Mouse (Mus musculus) forebrain, postnatal 0 days (tissue): ENCODE data around the gene Rasal1. TPM values are rescaled to one million over a fixed set of nuclear protein-coding genes. Genes with fewer than 3 reads are reported as not detected.

Experiments used
- ATAC-seq: fragments of 200-750 bp; cut with Nextera tagmentation; 2 replicates; pipeline ENCODE4 v1.8.0; 2017; ENCODE audit warnings: mild to moderate bottlenecking, moderate library complexity
- DNase-seq: peaks from one replicate; pipeline ENCODE4 v3.0.0-alpha.2; 2015
- H3K27ac ChIP-seq: fragments of 300-500 bp; sonication (generic); 2 replicates; pipeline ENCODE4 v1.5.1; 2014; ENCODE audit warnings: low read depth, mild to moderate bottlenecking, antibody characterized with exemption, low read length, moderate library complexity, mixed read lengths
- H3K27me3 ChIP-seq: fragments of 300-500 bp; sonication (generic); 2 replicates; pipeline ENCODE4 v1.6.1; 2014; ENCODE audit warnings: mild to moderate bottlenecking, low read length, mixed read lengths; ENCODE audit not compliant: insufficient read depth
- H3K36me3 ChIP-seq: fragments of 300-500 bp; sonication (generic); 2 replicates; pipeline ENCODE4 v1.6.1; 2014; ENCODE audit warnings: mild to moderate bottlenecking, moderate library complexity; ENCODE audit not compliant: insufficient read depth
- H3K4me1 ChIP-seq: fragments of 300-500 bp; sonication (generic); 2 replicates; pipeline ENCODE4 v1.6.1; 2014; ENCODE audit warnings: antibody characterized with exemption; ENCODE audit not compliant: insufficient read depth
- H3K4me2 ChIP-seq: fragments of 300-500 bp; sonication (generic); 2 replicates; pipeline ENCODE4 v1.6.1; 2014; ENCODE audit warnings: low read depth, mild to moderate bottlenecking, moderate library complexity
- H3K4me3 ChIP-seq: fragments of 300-500 bp; sonication (generic); 2 replicates; pipeline ENCODE4 v1.5.1; 2014; ENCODE audit warnings: low read depth, low read length, mixed read lengths
- H3K9ac ChIP-seq: fragments of 300-500 bp; sonication (generic); 2 replicates; pipeline ENCODE4 v1.6.1; 2014; ENCODE audit warnings: mild to moderate bottlenecking
- H3K9me3 ChIP-seq: fragments of 300-500 bp; sonication (generic); 2 replicates; pipeline ENCODE4 v1.6.1; 2016; ENCODE audit warnings: low read length
- CTCF ChIP-seq: sonication (generic); IDR thresholded peaks from 2 replicates; pipeline ENCODE4 v1.5.1; 2016; ENCODE audit warnings: antibody characterized with exemption, control low read depth, low read depth
- WGBS: fragments of 180-500 bp; shearing (Covaris S2); extraction: QIAGEN DNeasy Blood & Tissue Kit; methylation state at CpG from one replicate; pipeline ENCODE4 v1.1.7; 2014; 5-methylcytosine and 5-hydroxymethylcytosine counted together
- polyA plus RNA-seq: library from polyadenylated mRNA; unstranded; fragments of >200 nt; fragmentation: Nextera tagmentation; extraction: Ambion mirVana; gene quantifications from 2 replicates; pipeline ENCODE4 v1.2.1, GENCODE M21; 2015
- total RNA-seq: library from RNA; depleted of rRNA; stranded (reverse); fragments of >200 nt; gene quantifications from 2 replicates; pipeline ENCODE4 v1.2.3, GENCODE M21; 2014

Gene Rasal1
- total and polyA plus RNA-seq, 2 experiments from 2014 or later, result 20.0 to 36.8 TPM

GRCm38 (mm10) chr5:120685678-120686077 lies 37.1 kb downstream of the Rasal1 start:
- no peak for TF ChIP-seq CTCF
- WGBS, result 83% methylated on average over 8 of the region's 8 CpGs
- H3K36me3 ChIP-seq, result peaks cover 67% of the 10 kb centered on the region

GRCm38 (mm10) chr5:120686749-120687483 lies 38.3 kb downstream of the Rasal1 start:
- Histone ChIP-seq H3K9ac (no peak overlapping the region), H3K27me3 (no peaks in the 10 kb centered on the region), H3K4me1 (no peaks in the 10 kb centered on the region), H3K36me3 (peaks cover 69% of the 10 kb centered on the region), H3K4me2 (no peak overlapping the region), H3K9me3 (no peaks in the 10 kb centered on the region), H3K27ac (no peak overlapping the region), H3K4me3 (no peak overlapping the region)
- ATAC-seq, result no peak
- WGBS, result 87% methylated on average over 6 of the region's 6 CpGs
- TF ChIP-seq CTCF, result no peak
- no peak for DNase-seq

More at GRCm38 (mm10) chr5:120685678-120686077, 37.1 kb downstream of the Rasal1 start:
- no peaks in the 10 kb centered on the region for H3K27me3 ChIP-seq
- no peak overlapping the region for H3K4me2 ChIP-seq
- ATAC-seq, result no peak
- H3K4me3 ChIP-seq, result no peak overlapping the region
- no peak overlapping the region for H3K9ac ChIP-seq
- peaks cover 5% of the 10 kb centered on the region for H3K4me1 ChIP-seq
- DNase-seq, result no peak
- no peak overlapping the region for H3K27ac ChIP-seq
- no peaks in the 10 kb centered on the region for H3K9me3 ChIP-seq

DNA sequence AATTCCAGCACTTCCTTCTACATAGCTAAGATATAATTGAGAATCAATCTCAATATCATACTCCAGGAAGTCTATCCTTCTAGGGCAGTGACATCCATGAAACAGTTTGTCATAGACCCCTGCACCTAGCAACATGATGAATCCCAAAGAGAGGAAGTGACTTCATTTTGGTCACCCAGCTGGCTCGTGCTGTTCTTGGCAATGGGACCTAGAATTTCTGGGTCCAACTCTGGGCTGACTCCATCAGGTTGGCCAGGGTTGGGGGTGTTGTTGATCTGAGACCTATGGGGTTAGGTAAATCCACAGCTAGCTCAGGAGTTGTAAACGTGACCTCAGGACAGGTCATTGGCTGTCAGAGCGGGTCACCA lies 38.9 kb downstream of the Rasal1 start:
- no peaks in the 10 kb centered on the region for H3K9me3 ChIP-seq
- 88% methylated on average over 3 of the region's 3 CpGs for WGBS
- ATAC-seq, result no peak
- no peaks in the 10 kb centered on the region for H3K4me1 ChIP-seq
- H3K4me2 ChIP-seq, result no peak overlapping the region
- H3K9ac ChIP-seq, result no peak overlapping the region
- H3K4me3 ChIP-seq, result no peak overlapping the region
- DNase-seq, result no peak
- peaks cover 67% of the 10 kb centered on the region for H3K36me3 ChIP-seq
- no peak for TF ChIP-seq CTCF
- H3K27me3 ChIP-seq, result no peaks in the 10 kb centered on the region
- no peak overlapping the region for H3K27ac ChIP-seq

- DNase-seq (no peak), ATAC-seq (no peak)
- Histone ChIP-seq H3K4me1 (no peaks in the 10 kb centered on the region), H3K9me3 (no peaks in the 10 kb centered on the region), H3K4me3 (no peak overlapping the region), H3K27me3 (no peaks in the 10 kb centered on the region), H3K4me2 (no peak overlapping the region), H3K27ac (no peak overlapping the region), H3K9ac (no peak overlapping the region), H3K36me3 (peaks cover 67% of the 10 kb centered on the region)
- no peak for TF ChIP-seq CTCF
- WGBS, result 94% methylated on average over 5 of the region's 5 CpGs
Measured at GRCm38 (mm10) chr5:120687897-120688296, 39.3 kb downstream of the Rasal1 start.

DNA sequence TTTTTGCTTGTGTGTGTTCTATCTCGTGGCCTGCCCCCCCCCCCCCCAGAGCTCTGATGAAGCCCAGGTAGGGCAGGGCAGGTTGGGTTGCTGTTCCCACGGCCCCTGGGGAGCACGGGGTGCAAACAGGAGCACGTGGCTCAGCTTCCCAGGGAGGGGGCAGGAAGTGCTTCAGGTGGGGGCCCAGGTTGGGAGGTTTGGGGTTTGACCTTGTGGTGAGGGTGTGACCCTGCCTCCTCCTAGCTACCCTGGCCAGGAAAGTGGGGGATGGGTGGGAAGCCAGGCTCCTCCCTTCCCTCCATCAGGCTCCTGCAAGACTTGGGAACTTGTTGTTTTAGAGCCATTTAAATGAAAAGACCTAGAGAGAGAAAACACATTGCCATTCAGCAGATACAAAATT lies 39.8 kb downstream of the Rasal1 start:
- no peak overlapping the region for H3K4me2 ChIP-seq
- H3K4me1 ChIP-seq, result no peaks in the 10 kb centered on the region
- DNase-seq (no peak), ATAC-seq (no peak)
- H3K9ac ChIP-seq, result no peak overlapping the region
- H3K9me3 ChIP-seq, result no peaks in the 10 kb centered on the region
- H3K36me3 ChIP-seq, result peaks cover 68% of the 10 kb centered on the region
- H3K27ac ChIP-seq, result no peak overlapping the region
- H3K27me3 ChIP-seq, result no peaks in the 10 kb centered on the region
- H3K4me3 ChIP-seq, result no peak overlapping the region
- 62% methylated on average over 4 of the region's 4 CpGs for WGBS
- no peak for TF ChIP-seq CTCF

DNA sequence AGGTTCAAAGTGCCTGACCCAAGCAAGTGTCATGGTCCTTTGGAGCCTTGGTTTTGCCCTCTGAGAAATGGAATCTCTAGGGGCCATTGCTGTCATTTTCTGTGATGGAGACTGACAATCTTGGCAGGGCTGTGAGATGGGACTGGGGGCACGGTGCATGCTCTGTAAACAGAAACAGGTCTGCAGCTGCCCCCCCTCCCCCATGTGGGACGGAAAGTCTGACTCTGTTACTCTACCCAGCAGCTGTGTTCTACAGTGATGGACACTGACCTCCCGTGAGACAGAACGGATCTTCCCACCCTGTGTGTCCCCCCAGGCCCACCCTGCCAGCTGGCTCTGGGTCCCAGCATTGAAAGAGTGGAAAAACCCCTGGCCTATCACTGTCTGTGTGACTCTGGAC lies 41.8 kb downstream of the Rasal1 start:
- DNase-seq (no peak), ATAC-seq (no peak)
- H3K9me3 ChIP-seq, result no peaks in the 10 kb centered on the region
- H3K4me3 ChIP-seq, result no peak overlapping the region
- H3K4me1 ChIP-seq, result no peaks in the 10 kb centered on the region
- H3K9ac ChIP-seq, result no peak overlapping the region
- no peak for TF ChIP-seq CTCF
- peaks cover 65% of the 10 kb centered on the region for H3K36me3 ChIP-seq
- WGBS, result 69% methylated on average over 4 of the region's 4 CpGs
- no peak overlapping the region for H3K27ac ChIP-seq
- no peaks in the 10 kb centered on the region; the same call in 1 of the 2 replicates for H3K27me3 ChIP-seq
- no peak overlapping the region for H3K4me2 ChIP-seq

- Histone ChIP-seq H3K27me3 (no peaks in the 10 kb centered on the region; the same call in 1 of the 2 replicates), H3K9me3 (no peaks in the 10 kb centered on the region), H3K4me1 (no peaks in the 10 kb centered on the region), H3K4me2 (no peak overlapping the region), H3K9ac (no peak overlapping the region), H3K4me3 (no peak overlapping the region), H3K27ac (no peak overlapping the region), H3K36me3 (peaks cover 53% of the 10 kb centered on the region)
- ATAC-seq (no peak), DNase-seq (no peak)
- 81% methylated on average over 19 of the region's 19 CpGs for WGBS
- no peak for TF ChIP-seq CTCF
Measured at GRCm38 (mm10) chr5:120692034-120692433, 43.4 kb downstream of the Rasal1 start.
